Mouse (Mus musculus) MEL-GATA-1-ER (cell line): ENCODE measurements around the gene Cadm1.

Source experiments
- DNase-seq: peaks from one replicate; pipeline ENCODE4 v3.0.0-alpha.2; 2012; ENCODE audit warnings: low read depth; ENCODE audit errors: extremely low read depth

Gene Cadm1

DNA sequence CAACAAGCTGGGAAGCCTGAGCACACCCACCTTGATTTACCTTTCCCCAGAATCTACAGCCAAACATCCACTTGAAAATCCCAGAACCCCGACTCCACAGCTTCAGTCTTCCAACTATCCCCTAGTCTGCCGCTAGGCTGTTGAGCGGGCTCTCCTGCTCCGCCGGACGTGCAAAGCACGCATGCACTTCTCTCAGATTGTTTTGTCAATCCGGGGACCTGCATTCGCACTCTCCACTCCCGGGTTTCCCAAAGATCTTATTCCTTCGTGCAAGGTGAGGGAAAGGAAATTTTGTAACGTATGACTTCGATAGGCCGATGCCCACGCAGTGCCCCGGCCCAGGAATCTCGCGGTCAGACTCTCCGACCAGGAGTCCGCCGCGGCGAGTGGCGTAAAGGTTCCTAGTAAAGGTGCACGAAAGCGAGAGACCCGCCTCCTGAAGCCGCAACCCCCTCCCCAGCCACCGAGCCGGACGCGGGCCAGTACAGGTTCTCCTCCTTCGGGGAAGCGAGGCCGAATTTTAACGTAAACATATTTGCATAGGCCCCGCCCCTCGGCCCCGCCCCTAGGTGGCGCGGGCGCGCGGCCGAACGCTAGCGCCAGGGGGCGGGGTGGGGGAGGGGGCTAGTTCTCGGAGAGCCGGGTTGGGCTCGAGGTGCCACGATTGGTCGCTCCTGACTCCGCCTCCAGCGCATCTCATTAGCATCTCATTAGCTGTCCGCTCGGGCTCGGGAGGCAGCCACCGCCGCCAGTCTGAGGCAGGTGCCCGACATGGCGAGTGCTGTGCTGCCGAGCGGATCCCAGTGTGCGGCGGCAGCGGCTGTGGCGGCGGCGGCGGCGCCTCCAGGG, at the start of gene Cadm1:
TSS of gene Cadm1 (plus strand) at position 572 of the 849 bp plus-strand sequence.
- DNase-seq, result no peak

DNA sequence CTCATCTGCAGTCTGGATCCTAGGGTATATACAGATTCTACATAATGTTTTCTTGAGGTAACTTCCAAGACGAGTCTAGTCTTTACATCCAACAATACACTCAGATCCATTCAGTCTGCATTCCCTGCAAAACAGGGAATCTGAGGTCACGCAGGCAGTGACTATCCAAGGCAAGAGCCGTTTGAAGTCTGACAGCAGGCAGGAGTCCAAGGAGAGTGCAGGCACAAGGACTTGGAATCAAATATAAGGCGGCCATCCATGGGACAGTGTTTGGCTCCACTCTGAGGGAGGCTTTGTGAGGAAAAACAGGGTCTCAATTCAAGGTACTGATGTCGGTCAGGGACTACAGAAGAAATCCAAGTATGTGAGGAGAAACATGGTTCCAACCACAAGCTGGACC, 45.5 kb upstream of the Cadm1 start:
- no peak for DNase-seq

DNA sequence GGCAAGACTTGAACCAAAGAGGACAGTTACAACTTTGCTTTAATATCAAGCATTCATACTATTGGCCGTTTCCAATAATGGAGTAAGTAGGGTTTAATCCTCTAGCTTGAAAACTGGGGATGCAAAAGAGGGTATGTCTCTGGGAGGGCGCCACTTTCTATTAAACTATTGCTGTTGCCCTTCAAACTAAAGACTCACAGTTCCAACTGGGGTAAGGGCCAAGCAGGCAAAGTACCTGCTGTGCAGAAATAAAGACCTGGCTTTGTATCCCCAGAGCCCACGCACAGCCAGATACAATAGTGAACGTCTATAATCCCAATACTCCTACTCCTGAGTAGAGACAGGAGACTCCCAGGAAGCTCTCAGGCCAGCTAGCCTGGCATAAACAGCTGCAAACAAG, 44.8 kb upstream of the Cadm1 start:
- DNase-seq, result no peak

DNA sequence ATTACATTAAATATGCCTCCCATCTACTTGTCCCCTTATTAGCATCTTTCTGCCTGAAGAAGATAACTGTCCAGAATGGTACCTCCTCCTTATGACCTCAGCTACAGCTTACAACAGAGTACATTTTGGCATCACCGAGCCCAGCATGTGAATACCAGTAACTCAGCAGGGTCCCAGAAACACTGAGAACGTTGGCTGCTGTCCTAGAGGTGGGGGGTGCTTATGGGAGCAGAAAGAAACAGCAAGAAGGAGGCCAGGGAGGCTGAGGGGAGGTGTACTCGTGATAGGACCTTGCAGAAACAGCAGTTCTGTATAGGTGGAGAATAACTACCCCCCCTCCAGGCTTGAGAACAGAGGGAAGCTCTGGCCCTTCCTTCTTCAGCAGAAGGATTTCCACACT, 30.2 kb upstream of the Cadm1 start:
- no peak for DNase-seq

DNA sequence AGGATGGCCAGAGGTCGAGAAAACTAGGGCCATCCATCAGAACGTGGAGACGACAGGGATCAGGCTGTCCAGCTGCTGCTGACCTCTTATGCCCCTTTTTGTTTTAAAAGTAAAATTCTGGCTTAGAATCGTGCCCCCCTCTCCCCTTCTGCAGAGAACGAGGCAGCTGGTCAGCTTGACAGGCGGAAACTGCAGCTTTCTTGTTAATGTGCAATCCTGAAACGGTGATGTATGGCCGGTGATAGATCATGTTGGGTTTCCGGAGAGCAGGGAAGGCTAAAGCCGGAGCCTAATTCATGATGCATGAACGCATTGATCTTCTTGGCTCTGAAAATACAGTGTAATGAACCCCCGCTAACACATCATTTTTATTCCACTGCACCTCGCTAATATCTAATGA, 24.0 kb upstream of the Cadm1 start:
- DNase-seq, result no peak

DNA sequence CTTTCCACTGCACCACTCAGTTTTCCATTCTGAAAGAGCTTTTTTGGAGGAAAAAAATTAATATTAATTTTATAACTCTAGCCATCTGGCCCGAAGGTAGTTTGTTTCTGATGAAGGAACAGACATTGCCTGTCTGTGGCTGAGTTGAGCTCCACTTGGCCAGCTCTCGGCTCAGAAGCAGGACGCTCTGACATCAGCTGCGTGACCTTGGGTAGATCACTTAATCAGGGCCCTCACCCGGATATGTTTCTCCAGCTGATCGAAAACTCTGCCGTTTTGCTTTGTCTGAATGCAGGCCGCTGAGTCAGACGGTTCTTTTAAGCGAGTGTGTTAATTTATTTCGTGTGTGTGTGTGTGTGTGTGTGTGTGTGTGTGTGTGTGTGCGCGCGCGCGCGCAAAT, 23.1 kb upstream of the Cadm1 start:
- DNase-seq, result no peak

DNA sequence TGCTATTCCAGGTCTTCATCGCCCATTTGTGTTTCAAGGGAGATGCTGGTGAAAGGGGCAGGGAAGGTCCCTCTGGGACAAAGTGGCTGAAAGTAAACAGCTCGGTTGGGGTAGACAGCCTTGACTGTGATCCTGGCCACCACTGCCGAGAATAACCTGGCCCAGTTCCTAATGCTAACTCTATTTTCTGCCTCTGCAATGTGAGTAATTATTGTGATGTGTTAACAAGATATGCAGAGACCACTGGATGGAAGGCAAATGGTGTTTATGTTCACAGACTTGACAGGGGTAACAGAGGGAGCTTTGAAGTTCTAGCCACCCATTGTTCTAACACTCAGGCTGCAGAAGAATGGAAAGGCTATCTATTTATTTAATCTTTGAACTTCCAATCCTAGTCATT, 21.9 kb upstream of the Cadm1 start:
- DNase-seq, result no peak

DNA sequence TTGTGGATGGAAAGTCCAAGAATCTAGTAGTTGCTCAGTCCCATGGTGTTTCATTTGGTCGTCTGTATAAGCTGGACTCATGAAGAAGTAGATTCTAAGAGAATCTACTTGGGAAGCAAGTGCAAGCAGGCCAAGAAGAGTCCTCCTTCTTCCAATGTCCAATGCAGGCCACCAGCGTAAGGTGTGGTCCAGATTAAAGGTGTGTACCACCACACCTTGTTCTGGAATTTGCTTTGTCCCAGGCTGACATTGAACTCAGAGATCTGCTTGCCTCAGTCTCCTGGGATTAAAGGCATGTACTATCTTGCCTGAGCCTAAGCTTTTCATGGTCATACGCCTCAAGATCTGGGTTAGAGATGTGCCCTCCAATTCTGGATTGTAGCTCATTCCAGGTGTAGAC, 17.5 kb upstream of the Cadm1 start:
- DNase-seq, result no peak

DNA sequence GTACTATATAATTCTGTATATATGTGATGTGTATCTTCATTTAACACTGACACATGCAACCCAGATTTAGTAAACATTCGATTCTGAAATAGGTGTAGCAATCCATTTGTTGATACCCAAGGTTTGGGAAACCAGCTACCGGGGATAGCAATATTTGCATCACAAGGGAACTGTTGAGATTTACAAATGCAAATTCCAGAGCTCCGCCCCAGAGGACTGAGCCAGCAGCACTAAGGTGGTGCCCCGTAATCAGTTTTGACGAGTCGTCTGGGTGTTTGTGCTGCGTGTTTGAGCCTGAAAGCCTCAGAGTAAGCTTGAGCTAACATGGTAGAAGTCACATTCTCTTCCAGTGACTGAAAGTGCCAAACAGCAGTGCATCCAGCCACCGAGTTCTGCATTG, 15.7 kb upstream of the Cadm1 start:
- DNase-seq, result no peak

DNA sequence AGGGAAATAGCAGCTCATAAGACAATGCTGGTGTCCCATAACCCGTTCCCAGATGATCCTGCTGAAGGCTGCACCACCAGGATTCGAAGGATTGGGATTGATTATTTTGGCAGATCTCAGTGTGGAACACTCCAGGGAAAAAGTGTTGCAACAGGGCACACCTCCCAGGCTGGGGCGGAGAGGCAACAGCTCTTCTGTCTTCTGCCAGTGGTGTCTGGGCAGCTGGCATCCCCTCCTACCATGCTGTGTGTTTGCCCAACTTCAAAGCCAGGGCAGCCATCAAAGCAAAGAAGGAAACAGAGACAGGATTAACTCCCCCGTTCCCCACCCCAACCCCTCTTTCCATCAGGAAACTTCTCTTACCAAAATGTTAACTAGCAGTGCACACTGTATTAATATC, 13.7 kb upstream of the Cadm1 start:
- DNase-seq, result no peak

DNA sequence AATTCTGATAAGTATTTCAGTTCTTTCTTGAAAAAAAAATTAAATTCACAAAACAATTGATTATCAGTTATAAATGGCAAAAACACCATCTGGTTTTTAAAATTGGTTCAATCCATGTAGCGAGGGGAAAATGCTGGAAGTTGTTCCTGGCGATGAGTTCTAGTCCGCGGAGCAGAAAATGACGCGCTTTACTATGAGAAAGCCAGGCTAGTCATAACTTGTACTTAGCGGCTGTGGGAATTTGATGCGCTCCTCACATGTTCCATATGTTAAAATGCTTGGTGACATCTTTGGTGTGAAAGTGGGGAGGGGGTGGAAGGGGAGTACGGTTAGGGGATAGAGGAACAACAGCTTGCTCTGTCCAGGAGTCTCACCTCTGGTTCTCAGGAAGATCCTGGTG, 2.7 kb upstream of the Cadm1 start:
- DNase-seq, result no peak

DNA sequence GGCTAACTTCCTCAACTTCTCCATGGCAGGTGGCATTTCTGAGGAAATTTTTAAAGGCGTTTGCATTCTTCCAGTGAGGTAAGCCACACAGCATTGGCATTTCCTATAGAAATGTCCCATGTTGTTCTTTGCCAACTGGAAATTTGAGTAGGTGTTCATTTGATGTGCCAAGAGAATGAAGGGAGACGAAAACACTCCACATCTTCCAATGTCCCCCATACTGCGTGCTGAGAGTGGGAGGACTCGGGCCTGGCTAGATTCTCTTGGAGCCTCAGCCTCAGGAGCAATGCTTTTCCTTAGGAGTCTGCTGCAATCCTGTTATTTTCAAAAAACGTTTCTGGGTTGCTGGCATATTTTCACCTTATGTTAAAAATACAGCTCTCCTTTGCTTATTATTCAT, 2.2 kb upstream of the Cadm1 start:
- no peak for DNase-seq

DNA sequence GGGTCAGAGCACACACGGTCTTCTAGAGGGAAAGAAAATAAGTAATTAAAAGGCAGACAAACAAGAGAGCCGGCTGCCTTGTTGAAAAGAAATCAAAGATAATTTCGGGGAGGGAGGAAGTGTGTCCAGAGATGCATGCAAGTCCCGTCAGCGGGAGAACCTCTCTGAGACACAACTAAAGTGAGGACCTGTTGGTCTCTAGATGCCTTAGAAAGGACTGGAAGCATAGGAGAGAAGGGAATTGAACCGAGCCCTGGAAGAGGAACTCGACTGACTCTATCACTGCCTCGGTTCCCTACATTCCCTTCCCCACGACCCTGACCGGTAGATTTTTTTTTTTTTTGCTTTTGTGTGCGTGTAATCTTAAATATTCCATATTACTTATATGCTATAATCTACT, 791 bp upstream of the Cadm1 start:
- DNase-seq, result no peak

DNA sequence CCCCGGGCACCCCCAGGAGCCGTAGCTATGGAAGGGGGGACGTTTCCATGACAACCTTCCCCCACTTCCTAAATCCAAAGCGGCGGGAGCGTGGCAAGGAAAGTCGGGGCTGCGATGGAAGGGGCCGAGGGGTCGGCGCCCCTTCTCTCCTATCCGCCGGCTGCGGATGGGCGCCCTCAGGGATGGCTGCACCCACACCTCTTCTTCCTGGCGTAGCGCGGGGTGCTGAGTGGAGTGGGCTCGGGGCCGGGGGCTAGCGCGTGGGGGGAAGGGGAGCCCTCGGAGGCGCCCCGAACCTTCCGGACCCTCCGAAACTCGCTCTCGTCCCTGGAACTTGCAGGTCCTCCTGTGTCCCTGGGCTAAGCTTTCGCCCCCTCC, 560 bp downstream of the Cadm1 start:
- no peak for DNase-seq

DNA sequence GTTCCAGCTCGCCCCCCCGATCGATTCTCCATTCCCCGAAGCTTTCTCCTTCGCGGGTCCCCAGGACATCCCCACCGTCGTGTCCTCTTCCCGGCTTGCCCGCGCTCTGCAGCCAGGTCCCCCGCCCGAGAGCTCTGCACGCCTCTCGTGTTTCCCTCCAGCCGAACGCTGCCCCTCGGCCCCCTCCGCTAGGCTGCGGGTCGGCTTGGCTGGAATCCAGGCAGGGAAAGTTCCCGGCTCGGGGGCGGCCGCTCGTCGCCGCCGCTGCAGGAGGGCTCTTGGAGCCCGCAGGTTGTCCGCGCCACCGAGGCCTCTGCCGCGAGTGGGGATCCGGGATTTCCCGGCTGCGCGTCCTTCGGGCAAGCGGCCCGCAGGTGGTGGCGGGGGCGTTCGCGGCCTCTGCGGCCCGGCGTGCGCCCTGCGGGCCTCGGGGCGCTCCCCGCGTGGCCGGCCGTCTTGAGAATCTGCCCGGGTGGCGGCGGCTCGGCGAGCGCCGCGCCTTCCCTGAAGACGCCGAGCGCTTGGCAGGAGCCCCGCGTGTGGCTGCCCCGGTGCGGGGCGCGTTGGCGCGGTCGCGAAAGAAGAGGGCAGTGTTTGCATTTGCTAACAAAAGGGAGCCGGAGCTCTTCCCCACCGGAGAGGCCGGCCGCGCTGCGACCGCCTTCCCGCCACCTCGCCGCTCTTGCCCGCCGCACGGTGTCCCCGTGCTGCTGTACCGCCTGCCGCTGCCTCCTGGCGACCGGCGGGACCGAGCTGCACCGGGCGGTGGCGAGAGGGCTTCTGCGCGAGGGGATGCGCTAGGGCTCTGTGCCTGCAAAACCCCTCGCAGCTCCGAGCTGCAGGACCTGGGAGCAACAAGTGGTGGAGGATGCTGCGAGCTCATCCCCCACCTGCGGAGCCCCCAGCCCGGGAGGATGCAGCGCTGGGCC, 1.2 kb downstream of the Cadm1 start:
- no peak for DNase-seq

DNA sequence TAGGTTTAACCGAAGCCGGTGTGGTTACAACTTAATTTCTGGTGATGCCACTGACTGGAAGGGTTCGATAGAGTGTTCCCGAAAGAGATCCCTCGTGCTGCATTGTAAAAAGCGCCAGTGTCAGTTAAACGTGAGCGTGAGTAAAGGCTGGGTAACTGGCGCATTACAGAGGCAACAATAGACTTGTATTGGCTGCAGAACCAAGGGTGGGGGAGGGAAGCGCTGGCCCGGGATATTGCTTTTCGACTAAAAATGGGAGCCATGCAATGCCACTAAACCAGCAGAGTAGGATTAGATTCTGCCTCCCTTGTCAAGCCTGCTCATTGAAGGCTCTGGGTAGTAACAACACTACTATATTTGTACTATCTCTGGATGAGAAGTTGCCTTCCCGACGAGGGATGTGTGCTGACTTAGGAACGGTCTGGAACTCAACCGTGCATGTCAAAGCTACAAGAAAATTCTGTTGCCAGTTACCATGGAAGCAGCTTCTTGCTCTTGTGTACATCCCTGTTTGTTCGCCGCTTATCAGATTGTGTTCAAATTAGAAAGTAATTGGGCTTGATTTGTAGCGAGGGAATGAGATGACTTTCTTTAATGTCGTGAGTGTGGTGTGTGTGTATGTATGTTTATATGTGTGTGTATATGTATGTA, 2.4 kb downstream of the Cadm1 start:
- no peak for DNase-seq

DNA sequence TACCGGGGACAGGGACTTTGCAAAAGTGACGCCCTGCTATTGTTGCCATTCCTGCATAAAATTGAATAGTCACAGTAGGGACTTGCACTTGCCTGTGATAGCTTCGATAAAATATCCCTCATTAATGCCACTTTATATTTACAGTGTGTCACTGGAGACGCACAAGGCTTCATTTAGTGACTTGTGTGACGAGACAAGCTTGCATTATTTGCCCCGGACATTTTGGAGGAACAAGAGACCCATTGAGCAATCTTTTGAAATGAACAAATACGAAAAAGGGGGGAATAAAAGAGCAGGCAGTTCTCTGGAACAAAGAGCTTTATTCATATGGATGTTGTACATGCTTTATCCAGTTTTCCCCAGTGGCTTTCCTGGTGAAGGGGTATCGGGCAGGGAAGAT, 3.5 kb downstream of the Cadm1 start:
- DNase-seq, result no peak

DNA sequence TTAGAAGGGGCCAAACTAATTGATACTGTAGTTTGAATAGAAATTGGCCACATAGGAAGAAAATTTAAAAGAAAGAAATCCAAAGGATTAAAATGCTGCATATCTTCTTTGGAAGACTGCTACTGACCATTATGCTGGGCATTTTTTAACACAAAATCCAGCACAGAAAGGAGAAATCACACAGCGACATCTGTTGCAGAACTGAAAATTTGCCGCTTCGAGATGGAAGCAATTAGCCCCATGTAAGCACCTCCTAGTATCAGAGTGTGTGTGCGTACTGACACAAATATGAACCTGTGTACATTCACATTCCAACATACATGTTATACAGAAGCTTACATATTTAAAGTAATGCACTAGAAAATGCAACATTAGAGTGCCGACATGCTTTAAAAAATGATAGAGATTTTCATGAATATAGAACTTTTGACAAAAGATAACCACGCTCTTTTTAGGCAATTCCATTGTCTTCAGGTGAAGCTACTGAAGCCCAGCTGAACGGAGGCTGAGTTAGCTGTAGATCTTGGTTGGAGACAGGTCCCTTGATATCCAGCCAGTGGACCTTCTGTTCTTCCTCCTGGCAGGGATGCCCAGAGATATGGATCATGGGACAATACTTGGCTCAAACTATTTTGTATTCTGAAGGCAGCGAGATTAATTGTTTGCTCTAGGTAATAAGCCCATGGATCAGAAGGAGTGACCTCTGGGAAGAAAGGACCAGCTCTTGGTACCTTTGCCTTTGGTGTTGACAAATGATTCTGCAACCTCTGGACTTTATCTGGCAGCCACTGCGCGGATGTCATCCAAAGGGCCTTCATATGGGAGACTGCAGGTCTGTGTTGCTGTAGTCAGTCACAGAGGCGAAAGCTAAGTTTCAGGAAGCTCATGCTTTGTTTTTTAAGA, 4.9 kb downstream of the Cadm1 start:
- DNase-seq, result no peak

DNA sequence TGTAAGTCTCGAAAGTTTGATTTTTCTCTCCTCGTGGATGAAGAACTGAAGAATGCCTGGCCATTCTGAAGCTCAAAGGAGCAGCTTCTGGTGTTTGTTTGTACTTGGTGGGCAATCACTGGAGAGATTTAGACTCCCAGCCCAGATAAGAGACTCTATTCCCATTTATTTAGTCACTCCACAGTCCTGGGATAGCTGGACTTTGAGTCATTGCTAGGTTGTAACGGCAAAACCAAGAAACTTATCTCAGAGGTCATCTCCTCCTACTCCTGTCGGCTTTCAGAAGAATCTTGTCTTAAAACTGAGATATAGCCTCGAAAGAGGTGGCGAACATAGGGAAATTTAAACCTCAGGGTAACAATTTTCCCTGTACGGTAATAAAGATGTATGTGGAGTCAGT, 15.3 kb downstream of the Cadm1 start:
- no peak for DNase-seq

DNA sequence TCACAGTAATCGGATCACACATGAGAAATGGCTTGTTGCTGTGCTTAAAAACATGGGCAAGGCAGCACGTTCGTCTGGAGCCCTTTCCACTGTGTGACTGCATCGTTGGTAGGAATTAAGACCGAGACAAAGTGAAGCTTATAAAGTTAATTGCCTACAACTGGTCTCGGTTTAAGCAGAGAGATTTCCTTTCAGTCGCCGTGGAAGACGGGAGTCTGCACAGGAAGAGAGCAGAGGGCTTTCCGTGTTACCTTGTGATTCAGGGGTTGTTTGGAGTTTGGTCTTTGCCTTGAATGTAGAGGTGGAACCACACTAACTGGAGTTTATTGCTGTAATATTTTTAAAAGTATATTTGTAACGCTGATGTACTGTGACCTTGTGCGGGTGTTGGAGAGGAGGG, 15.7 kb downstream of the Cadm1 start:
- no peak for DNase-seq

DNA sequence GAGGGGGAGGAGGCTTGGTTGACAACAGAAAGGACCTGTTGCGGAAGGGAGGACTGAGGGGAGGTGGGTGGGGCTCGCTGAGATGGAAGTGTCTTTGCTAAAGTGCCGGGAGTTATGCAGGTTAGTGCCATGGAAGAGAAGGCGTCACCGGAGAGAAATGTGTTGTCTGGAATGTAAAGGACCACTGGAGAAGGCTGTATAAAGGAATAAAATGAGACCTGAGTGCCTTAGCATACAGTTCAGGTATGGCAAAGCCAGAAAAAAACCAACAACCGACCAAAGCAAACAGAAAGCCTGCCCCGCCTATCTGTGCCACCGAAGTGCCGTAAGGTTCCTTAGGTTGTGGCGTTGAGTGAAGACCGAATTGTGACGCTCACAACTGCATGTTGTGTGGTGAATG, 18.4 kb downstream of the Cadm1 start:
- DNase-seq, result no peak
